Mouse (Mus musculus) stomach, postnatal 0 days (tissue): ENCODE data around the gene C530008M17Rik.

Experiments
- CTCF ChIP-seq: IDR thresholded peaks from 2 replicates; pipeline ENCODE4 v1.5.1; 2016; ENCODE audit warnings: antibody characterized with exemption, low read depth, mild to moderate bottlenecking, moderate library complexity
- EP300 ChIP-seq: optimal IDR thresholded peaks from 2 replicates; pipeline ENCODE3; 2016; ENCODE audit warnings: antibody characterized with exemption

GRCm38 (mm10) chr5:76645091-76645868, 11.0 kb upstream of the C530008M17Rik start:
- TF ChIP-seq CTCF (no peak), EP300 (no peak)
